Mouse (Mus musculus) T-helper 2 cell (primary cell): ENCODE results near the gene Cby3.
"Not testable (repeated sequence)": the region's sequence is repeated elsewhere in the genome, so short reads cannot be mapped to it uniquely, and the experiment has no call there.

Source experiments
- in situ Hi-C: fragments of 300-600 bp; cut with MboI, MseI; formaldehyde crosslinking; loops from one replicate; pipeline ENCODE4 v1.15.1; 2025; ENCODE audit warnings: high pct_unique_total_duplicates

Gene Cby3

DNA sequence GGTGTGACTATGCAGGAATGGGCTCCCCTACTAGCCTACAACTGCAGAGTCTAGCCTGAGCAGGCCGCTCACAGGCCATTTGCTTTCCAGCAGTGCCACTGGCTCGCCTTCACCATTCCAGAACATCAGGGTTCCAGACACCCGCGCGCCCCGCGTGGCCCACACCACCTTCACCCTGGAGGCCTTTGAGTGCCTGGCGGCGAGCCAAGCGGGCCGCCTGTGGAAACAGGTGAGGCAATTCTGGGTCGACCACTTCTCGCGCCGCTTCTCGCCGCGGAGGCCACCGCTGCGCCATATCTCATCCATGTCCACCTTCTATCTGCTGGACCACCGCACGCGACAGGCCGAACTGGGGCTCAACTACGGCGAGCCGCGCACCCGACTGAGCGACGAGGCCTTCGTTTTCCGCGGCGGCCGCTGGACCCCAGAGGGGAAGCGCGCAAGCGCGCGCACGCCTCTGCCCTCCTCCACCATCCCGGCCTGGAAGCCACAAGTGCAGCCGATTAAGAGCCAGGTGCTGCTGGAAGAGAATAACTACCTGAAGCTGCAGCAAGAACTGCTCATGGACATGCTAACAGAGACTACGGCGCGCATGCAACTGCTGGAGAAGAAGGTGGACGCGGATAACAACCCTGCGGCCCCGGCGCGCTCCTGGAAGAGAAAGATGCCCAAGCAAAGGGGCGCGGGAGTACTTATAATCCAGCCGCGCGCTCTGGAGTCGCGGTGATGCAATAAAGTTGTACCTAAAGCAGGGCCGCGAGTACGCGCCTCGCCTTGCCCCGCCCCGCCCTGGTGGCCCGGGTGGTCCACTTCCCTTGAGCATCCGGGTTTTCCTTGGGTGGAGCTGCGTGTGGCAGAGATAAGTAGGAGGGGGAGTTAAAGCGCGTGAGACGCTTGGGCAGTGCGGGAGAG, 4.9 kb downstream of the Cby3 start:
- in situ Hi-C loops: no loop called here

DNA sequence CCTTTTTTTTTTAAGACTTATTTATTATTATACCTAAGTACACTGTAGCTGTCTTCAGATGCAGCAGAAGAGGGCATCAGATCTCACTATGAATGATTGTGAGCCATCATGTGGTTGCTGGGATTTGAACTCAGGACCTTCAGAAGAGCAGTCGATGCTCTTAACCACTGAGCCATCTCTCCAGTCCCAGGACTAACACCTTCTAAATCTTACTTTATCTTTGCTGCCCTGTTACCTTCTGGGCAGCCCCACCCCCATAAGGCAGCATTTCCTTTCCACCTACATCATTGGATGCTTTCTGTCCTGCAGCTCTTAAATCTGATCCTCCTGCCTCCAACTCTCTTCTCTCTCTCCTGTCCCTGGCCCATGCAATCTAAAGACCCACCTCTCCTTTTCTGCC, 7.0 kb downstream of the Cby3 start:
- in situ Hi-C loops: not testable (repeated sequence)

DNA sequence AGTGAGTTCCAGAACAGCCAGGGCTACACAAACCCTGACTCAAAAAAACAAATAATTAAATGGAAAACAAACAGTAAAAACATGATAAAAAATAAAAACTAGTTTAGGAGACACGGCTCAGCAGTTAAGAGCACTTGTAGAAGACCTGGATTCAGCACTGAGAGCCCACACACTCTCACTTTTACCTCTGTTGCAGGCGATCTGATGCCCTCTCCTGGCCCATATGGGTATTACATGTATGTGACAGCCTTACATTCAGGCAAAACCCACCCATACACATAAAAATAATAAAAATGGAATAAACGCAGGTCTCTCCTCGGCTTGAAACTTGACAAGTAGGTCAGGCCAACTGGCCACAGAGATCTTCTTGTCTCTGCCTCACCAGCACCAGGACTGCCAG, 10.3 kb downstream of the Cby3 start:
- in situ Hi-C loops: no loop called here

DNA sequence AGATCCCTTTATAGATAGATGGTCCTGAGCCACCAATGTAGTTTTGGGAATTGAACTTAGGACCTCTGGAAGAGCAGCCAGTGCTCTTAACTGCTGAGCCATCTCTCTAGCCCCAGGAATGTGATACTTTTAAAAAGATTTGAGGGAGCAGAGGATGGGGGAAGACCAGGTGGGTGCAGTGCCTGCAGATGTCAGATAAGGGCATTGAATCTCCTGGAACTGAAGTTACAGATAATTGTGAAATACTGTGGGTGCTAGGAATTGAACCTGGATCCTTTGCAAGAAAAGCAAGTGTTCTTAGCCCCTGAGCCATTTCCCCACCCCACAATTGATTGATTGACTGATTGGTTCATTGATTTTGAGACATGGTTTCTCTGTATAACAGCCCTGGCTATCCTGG, 11.1 kb downstream of the Cby3 start:
- in situ Hi-C loops: loop anchor here (5.0 kb wide), 2 partner anchors 33 to 93 kb away; no protein-coding TSS in a partner anchor

DNA sequence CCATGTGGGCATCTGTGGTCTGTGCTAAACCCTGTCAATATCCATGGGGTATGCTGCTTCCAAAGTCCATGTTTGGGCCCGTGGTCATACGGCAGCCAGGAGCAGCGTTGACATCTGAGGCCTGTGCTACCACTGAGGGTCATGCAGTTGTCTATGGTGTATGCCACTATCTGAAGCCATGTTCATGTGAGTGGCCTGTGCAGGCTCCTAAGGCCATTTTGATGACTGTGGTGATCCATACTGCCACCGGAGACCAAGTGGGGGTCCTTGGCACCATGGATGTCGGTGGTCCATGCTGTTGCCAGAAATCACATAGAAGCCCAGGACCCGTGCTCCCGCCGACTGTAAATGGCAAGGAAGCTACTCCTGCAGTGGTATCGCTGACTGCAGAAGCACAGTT, 13.3 kb downstream of the Cby3 start:
- in situ Hi-C loops: loop anchor here (5.0 kb wide), 2 partner anchors 35 to 95 kb away; no protein-coding TSS in a partner anchor

DNA sequence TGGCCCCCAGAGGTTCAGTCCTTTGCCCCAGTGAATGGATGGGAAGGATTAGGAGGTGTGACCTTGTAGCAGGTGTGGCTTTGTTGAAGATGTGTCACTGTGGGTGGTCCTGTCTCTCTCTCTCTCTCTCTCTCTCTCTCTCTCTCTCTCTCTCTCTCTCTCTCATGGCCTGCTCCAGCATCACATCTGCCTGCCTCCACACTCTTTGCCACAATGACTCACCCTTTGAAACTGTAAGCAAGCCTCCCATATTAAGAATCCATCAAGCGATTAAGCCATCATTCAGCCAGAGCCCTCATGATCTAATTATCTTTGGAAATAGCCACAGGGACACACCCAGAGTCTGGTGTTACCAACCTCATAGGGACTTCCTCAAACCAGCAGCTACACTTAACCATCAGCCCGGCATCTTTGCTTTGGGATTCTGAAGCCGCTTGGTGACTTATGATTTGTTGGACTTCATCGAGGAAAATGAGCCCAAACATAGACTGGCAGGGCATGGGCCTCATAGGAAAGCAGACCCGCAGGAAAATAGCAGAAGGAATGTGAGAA, 15.2 kb downstream of the Cby3 start:
- in situ Hi-C loops: loop anchor here (5.0 kb wide), 2 partner anchors 37 to 97 kb away; no protein-coding TSS in a partner anchor

DNA sequence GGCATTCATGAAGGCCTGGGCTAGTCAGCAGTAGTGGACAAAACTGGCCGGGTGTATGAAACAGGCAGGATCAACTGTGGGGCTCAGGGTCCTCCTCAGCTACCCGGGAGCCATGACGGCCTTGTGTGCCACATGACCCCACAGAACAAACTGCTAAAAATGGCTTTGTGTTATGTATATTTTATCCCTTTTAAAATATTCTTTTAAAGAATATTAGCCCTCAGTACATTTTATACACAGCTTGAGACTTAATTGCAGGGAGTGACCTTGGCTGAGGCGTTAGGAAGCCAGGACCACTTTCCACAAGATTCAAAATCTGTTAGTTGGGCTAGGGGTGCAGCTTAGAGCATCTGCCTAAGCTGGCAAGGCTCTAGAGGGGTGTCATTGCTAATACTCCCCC, 16.7 kb downstream of the Cby3 start:
- in situ Hi-C loops: loop anchor here (10.0 kb wide), 1 partner anchor 536 kb away; no protein-coding TSS in a partner anchor

- in situ Hi-C loops: loop anchor here (10.0 kb wide), 1 partner anchor 537 kb away; no protein-coding TSS in a partner anchor
Observed at GRCm38 (mm10) chr11:50371399-50371841, 17.2 kb downstream of the Cby3 start.

DNA sequence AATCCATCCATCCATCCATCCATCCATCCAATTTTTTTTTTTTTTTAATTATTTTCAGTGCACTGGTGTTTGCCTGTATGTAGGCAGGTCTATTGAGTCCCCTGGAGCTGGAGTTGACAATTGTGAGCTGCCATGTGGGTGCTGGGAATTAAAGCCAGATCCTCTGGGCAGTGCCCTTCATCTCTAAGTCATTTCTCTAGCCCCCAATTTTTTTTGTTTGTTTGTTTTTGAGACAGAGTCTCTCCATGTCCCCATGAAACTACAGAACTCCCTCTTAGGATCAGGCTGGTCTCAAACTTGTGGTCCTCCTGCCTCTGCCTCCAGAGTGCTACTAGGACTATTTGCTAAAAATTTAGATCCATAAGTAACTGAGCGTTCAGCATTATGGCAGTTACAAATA, 17.6 kb downstream of the Cby3 start:
- in situ Hi-C loops: loop anchor here (10.0 kb wide), 1 partner anchor 537 kb away; no protein-coding TSS in a partner anchor

DNA sequence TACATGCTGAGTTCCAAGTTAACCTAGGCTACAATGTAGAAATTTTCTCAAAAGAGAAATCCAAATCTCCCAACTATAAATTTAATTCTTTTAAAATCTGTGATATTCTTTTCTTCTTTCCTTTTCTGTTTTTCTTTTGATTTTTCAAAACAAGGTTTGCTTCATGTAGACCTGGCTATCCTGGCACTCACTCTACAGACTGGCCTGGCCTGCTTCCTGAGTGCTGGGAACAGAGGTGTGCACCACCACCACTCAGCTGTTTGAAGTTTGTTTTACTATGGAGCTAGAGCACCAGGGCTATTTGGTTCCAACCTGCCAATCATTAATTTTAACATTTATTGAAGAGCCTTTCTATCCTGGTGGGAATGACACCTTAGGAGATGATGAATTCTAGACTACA, 18.8 kb downstream of the Cby3 start:
- in situ Hi-C loops: loop anchor here (10.0 kb wide), 1 partner anchor 538 kb away; no protein-coding TSS in a partner anchor

GRCm38 (mm10) chr11:50373621-50374020, 19.4 kb downstream of the Cby3 start:
- in situ Hi-C loops: loop anchor here (10.0 kb wide), 1 partner anchor 539 kb away; no protein-coding TSS in a partner anchor

GRCm38 (mm10) chr11:50374286-50375015, 20.2 kb downstream of the Cby3 start:
- in situ Hi-C loops: loop anchor here (10.0 kb wide), 1 partner anchor 540 kb away; no protein-coding TSS in a partner anchor

GRCm38 (mm10) chr11:50375421-50375820, 21.2 kb downstream of the Cby3 start:
- in situ Hi-C loops: loop anchor here (10.0 kb wide), 1 partner anchor 541 kb away; no protein-coding TSS in a partner anchor

- in situ Hi-C loops: loop anchor here (10.0 kb wide), 1 partner anchor 541 kb away; no protein-coding TSS in a partner anchor
Observed at GRCm38 (mm10) chr11:50376156-50376790, 22.0 kb downstream of the Cby3 start.

GRCm38 (mm10) chr11:50376911-50377891, 22.9 kb downstream of the Cby3 start, which contains the start of gene Hnrnph1:
Hnrnph1 (plus strand) TSS chr11:50376990.
- in situ Hi-C loops: loop anchor here (10.0 kb wide), 1 partner anchor 542 kb away; no protein-coding TSS in a partner anchor

GRCm38 (mm10) chr11:50377892-50378684, 23.8 kb downstream of the Cby3 start:
- in situ Hi-C loops: loop anchor here (10.0 kb wide), 1 partner anchor 543 kb away; no protein-coding TSS in a partner anchor

GRCm38 (mm10) chr11:50379023-50379752, 24.9 kb downstream of the Cby3 start:
- in situ Hi-C loops: loop anchor here (10.0 kb wide), 1 partner anchor 544 kb away; no protein-coding TSS in a partner anchor

DNA sequence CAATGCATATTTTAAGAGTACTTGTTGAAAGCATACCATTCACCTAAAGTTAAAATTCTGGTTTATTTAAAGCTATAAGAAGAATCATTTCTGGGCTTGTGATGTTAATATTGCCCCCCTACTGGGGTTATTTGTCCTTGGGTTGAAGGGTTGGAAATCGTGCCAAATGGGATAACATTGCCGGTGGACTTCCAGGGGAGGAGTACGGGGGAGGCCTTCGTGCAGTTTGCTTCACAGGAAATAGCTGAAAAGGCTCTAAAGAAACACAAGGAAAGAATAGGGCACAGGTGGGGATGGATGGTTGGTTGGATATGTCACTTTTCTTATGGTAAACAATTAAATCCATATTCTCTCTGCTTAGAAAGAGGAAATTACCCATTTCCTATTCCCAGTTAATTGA, 27.0 kb downstream of the Cby3 start:
- in situ Hi-C loops: no loop called here
